Mouse (Mus musculus): ENCODE results near the gene Exosc5.

DNA sequence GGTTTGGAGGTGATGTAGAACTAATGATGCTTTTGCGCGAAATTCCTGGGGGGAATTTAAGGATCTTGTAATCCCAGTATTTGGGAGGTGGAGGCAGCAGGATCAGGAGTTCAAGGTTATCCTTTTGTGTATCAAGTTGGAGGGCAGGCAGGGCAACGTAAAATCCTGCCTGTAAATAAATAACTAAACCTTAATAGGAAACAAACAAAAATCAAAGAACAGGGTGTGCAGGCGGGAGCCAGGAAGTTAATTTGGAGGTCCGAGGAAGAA lies 39.3 kb upstream of the Exosc5 start:
- TF ChIP-seq CTCF (IDR thresholded peaks at IDR 0.05; ENCODE audit: extremely low read depth, insufficient read length, insufficient replicate concordance, low read depth, low read length) (no peak), POLR2A (IDR thresholded peaks at IDR 0.05; ENCODE audit: low read depth, low read length) (no peak)
